Mouse (Mus musculus) activated CD4-positive, CD25-positive, alpha-beta regulatory T cell, adult 4 months (primary cell): ENCODE data around the gene Endod1. TPM values are rescaled to one million over a fixed set of nuclear protein-coding genes. Genes with fewer than 3 reads are reported as not detected.
"Not testable (repeated sequence)": the region's sequence is repeated elsewhere in the genome, so short reads cannot be mapped to it uniquely, and the experiment has no call there.

Experiments used
- ATAC-seq: one replicate; pipeline ENCODE4 v1.8.0; 2017
- polyA plus RNA-seq, 2 experiments: library from polyadenylated mRNA; unstranded; fragments of 100-300 nt; shearing (Covaris generic); gene quantifications; one replicate each; pipeline ENCODE4 v1.2.1; 2017

Endod1 gene
- polyA plus RNA-seq, 2 experiments from 2014 or later: 33.4 to 39.9 TPM

- ATAC-seq: no peak
These were observed 1.4 kb downstream of the Endod1 start for GRCm38 (mm10) chr9:14379769-14380385.

GRCm38 (mm10) chr9:14378151-14378550, 3.2 kb downstream of the Endod1 start:
- ATAC-seq: no peak

- ATAC-seq: no peak
These were observed 5.2 kb downstream of the Endod1 start for GRCm38 (mm10) chr9:14376149-14376548.

- ATAC-seq: no peak
These were observed 8.9 kb downstream of the Endod1 start for GRCm38 (mm10) chr9:14372440-14372839.

GRCm38 (mm10) chr9:14369271-14369670, 12.0 kb downstream of the Endod1 start:
- no peak for ATAC-seq

- peak; percentile 51 for ATAC-seq
These were observed 13.5 kb downstream of the Endod1 start for GRCm38 (mm10) chr9:14367850-14368249.

- peak; percentile 50 for ATAC-seq
These were observed 15.7 kb downstream of the Endod1 start for GRCm38 (mm10) chr9:14365481-14366125.

GRCm38 (mm10) chr9:14364719-14365118, 16.6 kb downstream of the Endod1 start:
- ATAC-seq: no peak

- ATAC-seq: no peak
These were observed 17.8 kb downstream of the Endod1 start for GRCm38 (mm10) chr9:14363540-14363939.

- ATAC-seq: no peak
These were observed 19.1 kb downstream of the Endod1 start for GRCm38 (mm10) chr9:14362068-14362768.

- no peak for ATAC-seq
These were observed 24.3 kb downstream of the Endod1 start for GRCm38 (mm10) chr9:14357033-14357432.

- no peak for ATAC-seq
These were observed 26.5 kb downstream of the Endod1 start for GRCm38 (mm10) chr9:14354852-14355251.

- peak; percentile 85 for ATAC-seq
These were observed 29.0 kb downstream of the Endod1 start for GRCm38 (mm10) chr9:14352337-14352736.

- ATAC-seq: no peak
These were observed 30.5 kb downstream of the Endod1 start for GRCm38 (mm10) chr9:14350787-14351186.

- no peak for ATAC-seq
These were observed 31.9 kb downstream of the Endod1 start for GRCm38 (mm10) chr9:14349380-14349779.

- no peak for ATAC-seq
These were observed 32.9 kb downstream of the Endod1 start for GRCm38 (mm10) chr9:14348416-14348815.

GRCm38 (mm10) chr9:14345866-14346265, 35.4 kb downstream of the Endod1 start:
- ATAC-seq: not testable (repeated sequence)

- ATAC-seq: peak; percentile 82
These were observed 39.2 kb downstream of the Endod1 start for GRCm38 (mm10) chr9:14342041-14342668.

- no peak for ATAC-seq
These were observed 42.6 kb downstream of the Endod1 start for GRCm38 (mm10) chr9:14338701-14339100.

GRCm38 (mm10) chr9:14336901-14337300, 44.4 kb downstream of the Endod1 start:
- ATAC-seq: no peak

GRCm38 (mm10) chr9:14335829-14336228, 45.5 kb downstream of the Endod1 start:
- ATAC-seq: peak; percentile 24

GRCm38 (mm10) chr9:14316618-14317017, 64.7 kb downstream of the Endod1 start:
- no peak for ATAC-seq

GRCm38 (mm10) chr9:14314477-14314876, 66.8 kb downstream of the Endod1 start:
- no peak for ATAC-seq
